Mouse (Mus musculus) testis, postnatal 14 days (tissue): ENCODE measurements around the gene Baz2b.

Experiments
- DNase-seq: peaks from one replicate; pipeline ENCODE4 v3.0.0; 2021; ENCODE audit warnings: low spot score

The Baz2b gene

GRCm38 (mm10) chr2:59997479-59998228 is 212.0 kb downstream of the Baz2b start:
- no peak for DNase-seq

- no peak for DNase-seq
These were observed 212.7 kb downstream of the Baz2b start for GRCm38 (mm10) chr2:59996911-59997310.

- no peak for DNase-seq
These were observed 216.5 kb downstream of the Baz2b start for GRCm38 (mm10) chr2:59993190-59993535.

- no peak for DNase-seq
These were observed 217.0 kb downstream of the Baz2b start for GRCm38 (mm10) chr2:59992488-59993189.

DNA sequence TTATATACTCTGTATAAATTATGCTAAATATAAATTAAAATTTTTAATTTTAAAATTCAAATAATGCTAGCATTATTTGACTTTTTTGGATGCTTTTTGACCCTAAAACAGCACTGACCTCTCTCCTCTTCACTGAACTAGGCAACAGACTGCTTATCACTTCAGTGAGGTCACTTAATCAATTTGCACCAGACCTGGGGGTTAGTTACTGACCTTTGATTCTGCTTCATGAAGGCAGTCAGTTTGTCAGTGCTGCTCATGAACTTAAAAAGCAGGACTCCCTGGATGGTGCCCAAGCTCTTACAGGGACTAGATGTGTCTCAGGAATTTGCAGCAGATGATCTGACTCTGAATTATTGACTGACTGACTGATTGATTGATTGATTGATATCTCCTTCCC is 217.9 kb downstream of the Baz2b start:
- DNase-seq, result no peak

- no peak for DNase-seq
These were observed 222.1 kb downstream of the Baz2b start for GRCm38 (mm10) chr2:59987521-59987920.

DNA sequence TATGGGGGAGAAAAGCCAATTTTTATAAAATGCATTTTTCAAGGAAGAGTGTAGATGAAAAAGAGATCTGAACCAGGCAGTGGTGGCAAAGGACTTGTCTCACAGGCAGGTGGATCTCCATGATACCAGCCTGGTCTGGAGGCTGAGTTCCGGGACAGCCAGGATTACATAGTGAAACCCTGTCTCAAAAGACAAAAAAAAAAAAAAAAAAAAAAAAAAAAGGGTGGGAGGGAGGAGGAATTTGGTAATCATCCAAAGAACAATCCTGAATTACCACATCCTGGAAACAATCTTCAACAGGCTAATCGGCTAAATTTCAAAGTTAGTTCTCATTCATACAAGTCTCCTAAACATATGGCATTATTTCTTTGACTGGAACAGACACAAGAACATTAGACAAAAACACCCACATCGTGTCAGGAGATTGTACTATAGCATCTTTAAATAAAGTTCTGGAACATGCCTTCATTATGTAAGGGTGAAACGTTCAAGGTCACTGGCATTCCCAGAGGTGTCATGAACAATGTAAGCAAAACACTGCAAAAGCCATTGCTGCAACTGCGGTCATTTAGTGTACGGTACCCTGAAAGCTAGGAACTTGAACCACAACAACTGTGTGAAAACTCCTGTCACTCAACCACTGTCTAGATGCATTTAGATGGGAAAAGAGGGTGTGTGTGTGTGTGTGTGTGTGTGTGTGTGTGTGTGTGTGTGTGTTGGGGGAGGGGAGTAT is 230.0 kb downstream of the Baz2b start:
- DNase-seq, result no peak

DNA sequence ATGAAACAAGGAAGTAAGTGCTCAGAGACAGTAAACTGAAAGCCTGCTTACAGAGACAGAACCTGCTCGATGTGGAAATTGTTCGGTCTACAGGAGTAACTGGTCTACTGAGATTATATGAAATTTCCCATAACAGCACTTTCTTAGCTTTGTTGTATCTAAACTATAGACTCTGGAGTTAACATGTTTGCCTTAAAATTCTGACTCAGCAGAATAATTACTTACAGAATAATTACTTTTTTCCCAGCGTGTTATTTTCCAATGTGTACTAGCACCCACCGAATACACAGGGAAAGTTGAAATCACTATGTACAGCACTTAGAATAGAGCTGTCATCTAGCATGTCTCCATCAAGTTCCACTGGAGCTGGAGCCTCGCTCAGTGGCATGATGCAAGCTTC is 233.0 kb downstream of the Baz2b start:
- DNase-seq, result no peak

GRCm38 (mm10) chr2:59975772-59976171 is 233.9 kb downstream of the Baz2b start:
- no peak for DNase-seq

DNA sequence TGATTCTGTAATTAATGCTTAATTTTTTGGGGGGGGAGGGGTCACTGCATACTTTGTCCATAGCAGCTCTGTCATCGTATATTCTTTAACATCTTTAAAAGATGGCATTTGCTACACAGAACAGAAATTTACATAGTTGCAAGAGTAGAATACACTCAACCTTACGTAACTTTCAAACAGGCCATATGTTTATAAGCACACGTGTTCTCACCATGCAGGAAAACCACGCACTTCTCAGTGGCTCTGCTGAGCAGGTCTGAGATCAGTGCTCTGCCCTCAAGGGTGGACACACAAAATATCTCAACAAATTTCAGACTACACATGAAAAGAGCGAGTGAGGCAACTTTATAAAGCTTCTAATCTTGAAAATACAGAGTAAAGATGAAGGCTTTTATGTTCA is 235.7 kb downstream of the Baz2b start:
- DNase-seq, result no peak

DNA sequence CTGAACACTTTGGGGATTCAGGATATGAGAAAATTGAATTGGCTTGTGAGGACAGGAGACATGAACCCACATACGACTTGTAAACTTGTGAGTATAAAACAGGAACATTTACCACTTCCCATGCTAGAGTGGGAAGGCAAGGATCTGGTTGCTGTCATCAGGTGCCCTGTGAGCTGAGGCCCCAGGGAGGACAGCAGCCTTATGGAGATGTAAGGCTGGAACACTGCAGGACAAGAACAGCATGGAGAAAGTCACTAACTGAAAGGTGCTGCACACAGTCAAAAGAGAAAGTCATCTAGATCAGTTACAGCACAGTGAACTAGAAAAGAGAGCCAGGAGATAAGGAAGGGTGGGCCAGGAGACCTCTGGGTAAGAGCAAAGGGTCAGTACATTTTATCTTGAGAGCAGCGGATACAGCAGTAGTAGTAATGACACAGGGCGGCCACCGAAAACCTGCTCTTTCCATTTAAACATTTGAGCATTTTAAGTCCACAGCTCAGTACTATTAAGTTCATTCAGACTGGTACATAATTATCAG is 236.5 kb downstream of the Baz2b start:
- no peak for DNase-seq

GRCm38 (mm10) chr2:59970511-59970910 is 239.1 kb downstream of the Baz2b start:
- no peak for DNase-seq

DNA sequence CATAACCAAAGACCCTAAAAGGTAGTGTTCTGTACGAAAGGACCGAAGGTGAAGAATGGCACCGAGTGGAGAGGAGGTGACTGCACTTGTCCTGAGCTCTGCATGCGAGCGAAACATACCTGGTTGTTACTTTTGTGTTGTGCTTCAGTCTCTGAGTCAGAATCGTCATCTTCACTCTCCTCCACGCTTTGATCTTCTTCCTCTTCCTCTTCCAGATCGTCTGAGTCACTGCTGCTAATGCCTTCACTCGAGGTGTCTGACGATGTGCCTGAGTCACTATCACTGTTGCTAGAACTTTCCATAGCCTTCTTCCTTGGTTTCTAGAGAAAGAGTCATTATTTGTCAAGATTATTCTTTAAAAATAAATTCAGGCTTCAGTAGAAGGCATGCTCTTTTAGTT is 240.5 kb downstream of the Baz2b start:
- DNase-seq, result no peak

- DNase-seq, result no peak
These were observed 241.0 kb downstream of the Baz2b start for GRCm38 (mm10) chr2:59968593-59968992.

DNA sequence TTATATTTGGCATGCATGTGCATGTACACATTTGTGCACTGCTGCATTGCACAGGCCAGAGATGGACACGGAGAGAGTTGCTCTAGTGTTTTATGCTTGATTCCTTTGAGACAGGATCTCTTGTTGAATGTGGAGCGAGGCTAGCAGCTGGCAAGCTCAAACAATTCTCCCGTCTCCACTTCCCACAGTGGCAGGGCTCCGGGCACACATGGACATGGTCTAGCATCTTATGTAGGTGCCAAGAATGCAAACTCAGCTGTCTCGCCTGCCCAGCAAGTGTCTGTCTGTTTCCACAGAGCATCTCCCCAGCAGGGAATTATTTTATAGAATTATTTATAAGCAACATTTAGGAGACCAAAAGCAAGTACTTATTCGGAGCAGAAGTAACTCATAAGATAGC is 243.2 kb downstream of the Baz2b start:
- no peak for DNase-seq

DNA sequence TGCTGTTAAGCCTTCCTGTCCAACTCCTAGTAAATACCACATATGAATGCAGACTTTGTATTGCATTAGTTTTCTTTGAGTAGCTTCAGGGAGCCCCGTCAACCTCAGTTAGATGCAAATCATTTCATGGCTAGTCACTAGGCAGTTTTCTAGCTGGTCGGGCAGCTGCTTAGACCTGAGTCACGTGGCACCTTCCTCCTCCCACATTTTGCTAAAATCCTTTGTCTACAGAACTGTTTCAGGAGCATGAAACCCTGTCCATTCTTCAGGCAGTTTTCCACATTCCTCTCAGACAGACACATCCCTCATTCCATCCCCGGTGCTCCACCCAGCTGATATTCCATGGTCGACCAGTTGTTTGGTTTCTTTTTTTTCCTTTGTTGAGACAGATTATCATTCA is 246.6 kb downstream of the Baz2b start:
- DNase-seq, result no peak

- DNase-seq, result no peak
These were observed 247.1 kb downstream of the Baz2b start for GRCm38 (mm10) chr2:59962579-59962978.

DNA sequence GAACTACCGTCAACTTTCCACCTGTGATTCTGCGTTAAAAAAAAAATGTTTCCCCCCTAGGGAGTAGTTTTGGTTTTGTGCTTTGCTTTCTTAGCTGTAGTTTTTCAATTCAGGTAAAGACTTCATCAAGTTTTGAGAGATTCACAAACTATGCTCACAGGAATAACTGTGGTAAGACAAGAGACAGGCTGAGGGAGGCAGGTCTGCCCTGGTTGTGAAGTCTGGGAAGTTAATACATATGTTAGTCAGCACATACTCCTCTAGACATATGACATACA is 249.2 kb downstream of the Baz2b start:
- no peak for DNase-seq

- no peak for DNase-seq
These were observed 249.8 kb downstream of the Baz2b start for GRCm38 (mm10) chr2:59959668-59960494.

DNA sequence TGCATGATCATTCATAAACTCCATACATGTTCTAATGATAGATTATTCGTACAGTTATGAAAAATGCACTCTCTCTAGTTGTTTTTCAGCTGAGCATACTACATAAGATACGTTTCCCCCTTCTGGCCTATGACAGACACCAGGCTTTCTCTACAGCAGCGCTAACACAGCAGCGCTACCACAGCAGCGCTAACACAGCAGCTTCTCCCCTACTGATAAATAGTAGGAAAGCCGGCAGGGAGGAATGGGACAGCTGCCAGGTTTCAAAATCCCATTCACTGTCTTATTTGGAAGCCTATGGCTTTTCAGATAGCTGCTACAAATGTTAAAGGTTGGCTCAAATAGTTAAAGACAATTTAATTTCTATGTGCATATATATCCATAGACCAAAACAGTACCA is 251.1 kb downstream of the Baz2b start:
- no peak for DNase-seq

GRCm38 (mm10) chr2:59955916-59956315 is 253.7 kb downstream of the Baz2b start:
- no peak for DNase-seq

DNA sequence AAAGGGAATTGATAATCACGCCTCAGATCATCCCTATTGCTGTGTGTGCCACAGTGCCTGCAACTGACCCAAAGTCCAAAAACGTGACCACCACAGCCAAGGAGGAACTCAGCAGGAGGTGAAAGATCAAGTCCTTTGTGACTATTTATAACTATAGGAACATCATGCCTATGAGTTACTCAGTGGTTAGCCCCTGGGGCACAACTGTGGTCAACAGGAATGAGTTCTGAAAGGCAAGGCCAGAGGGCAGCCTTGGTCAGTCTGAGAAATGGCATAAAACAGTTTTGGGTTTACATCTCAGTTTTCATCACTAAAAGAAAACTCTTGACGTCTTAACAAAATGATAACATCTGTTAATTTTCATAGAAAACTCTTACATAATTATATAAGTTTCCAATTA is 254.8 kb downstream of the Baz2b start:
- DNase-seq, result no peak
